Mouse (Mus musculus) heart, adult 9 months (tissue): ENCODE measurements around the gene Miip.
"Not testable (repeated sequence)": the region's sequence is repeated elsewhere in the genome, so short reads cannot be mapped to it uniquely, and the experiment has no call there.

Source experiments
- DNase-seq, 2 experiments: peaks; one replicate each; pipeline ENCODE4 v3.0.0; 2022; ENCODE audit warnings: low spot score in 2 of 2

The Miip gene

DNA sequence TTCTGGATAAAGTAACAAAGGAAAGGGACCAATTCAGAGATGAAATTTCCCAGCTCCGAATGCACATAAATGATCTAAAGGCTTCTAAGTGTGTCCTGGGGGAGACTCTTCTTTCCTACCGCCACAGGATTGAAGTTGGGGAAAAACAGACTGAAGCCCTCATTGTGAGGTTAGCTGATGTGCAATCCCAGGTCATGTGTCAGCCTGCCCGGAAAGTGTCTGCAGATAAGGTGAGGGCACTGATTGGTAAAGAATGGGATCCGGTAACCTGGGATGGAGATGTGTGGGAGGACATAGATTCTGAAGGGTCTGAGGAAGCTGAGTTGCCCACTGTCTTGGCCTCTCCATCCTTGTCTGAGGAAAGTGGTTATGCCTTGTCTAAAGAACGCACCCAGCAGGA lies 622 bp upstream of the Miip start:
- no peak for DNase-seq

DNA sequence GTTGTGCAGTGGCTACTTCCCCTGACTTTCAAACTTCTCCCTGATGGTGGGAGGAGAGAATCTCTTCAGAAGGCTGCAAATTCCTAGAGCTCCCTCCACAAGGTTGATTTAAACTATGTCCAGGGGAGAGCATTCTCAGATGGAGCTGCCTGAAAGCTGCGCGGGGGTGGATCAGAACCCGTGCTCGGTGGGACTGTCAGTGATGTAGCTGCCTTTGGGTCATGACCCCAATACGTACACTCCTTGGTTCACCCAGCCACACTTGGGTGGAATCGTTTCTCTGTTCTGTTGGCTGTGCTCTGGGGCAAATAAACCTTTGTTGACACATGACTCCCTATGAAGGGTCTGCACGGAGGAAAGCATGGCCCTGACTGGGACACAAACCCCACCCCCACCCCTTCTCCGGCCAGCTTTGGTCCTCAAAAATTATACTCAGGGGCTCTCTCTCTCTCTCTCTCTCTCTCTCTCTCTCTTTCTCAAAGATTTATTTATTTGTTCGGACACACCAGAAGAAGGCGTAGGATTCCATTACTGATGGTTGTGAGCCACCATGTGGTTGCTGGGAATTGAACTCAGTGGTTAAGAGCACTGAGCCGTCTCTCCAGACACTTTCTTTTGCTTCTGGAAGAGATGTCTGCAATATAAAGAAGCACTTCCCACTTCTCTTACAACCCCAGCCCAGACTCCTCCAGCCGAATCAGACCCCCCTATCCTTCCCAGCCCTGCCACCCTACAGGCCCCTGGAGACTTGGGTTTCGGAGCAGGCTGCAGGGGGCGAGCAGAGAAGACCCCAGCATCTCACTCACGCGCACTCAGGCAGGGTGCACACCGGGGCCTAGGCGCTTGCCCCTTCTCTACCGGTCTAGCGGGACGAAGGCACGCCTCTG lies 810 bp downstream of the Miip start:
- DNase-seq, result no peak

DNA sequence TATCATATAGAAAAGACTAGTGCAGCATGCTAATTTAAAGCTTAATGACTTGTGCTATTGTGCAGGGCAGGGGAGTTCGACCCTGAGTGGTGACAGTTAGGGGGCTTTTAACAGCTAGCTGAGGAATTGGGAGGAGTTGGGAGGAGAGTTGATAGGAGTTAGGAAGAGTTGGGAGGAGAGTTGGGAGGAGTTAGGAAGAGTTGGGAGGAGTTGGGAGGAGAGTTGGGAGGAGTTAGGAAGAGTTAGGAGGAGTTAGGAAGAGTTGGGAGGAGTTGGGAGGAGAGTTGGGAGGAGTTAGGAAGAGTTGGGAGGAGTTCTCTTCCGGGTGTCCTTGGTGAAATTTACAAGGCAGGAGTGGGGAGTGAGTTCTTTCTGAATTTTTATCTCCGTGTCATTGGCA lies 1.8 kb downstream of the Miip start:
- DNase-seq, result not testable (repeated sequence)

DNA sequence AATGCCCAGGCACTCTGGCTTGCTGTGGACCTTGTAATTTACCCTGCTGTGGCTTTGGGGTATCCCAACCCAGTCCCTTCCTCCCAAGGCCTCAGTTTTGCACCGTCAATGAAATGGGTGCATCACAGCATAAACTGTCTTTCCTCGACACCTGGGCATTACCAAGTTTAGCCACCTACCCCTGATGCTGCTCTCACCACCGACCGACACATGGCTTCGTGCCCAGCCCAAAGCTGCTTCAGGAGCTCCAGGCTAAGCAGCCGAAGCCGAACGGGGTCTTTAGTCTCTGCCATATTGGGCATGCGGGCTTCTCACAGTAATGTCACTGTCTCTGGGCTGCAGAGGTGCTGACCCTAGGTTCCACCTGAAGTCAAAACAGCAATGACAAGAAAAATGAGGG lies 2.6 kb downstream of the Miip start:
- no peak for DNase-seq

DNA sequence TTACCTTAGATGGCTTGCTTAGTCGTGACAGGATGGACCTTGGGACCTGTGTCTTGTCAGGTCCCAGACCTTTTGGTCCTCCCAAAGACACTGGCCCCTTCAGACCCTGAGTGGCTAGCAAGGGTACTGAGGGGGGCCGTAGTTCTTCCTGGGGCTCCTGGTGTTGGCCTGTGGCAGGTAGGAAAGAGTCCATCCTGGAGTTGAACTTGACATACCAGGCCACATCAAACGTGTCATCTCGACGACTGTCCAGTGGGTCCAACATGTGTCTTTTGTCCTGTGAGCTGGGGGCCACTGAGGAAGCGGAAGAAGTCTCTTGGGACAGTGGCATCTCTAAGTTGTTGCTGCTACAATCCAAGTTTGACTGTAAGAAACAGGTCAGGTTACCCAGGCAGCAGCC lies 3.0 kb downstream of the Miip start:
- DNase-seq, result no peak

DNA sequence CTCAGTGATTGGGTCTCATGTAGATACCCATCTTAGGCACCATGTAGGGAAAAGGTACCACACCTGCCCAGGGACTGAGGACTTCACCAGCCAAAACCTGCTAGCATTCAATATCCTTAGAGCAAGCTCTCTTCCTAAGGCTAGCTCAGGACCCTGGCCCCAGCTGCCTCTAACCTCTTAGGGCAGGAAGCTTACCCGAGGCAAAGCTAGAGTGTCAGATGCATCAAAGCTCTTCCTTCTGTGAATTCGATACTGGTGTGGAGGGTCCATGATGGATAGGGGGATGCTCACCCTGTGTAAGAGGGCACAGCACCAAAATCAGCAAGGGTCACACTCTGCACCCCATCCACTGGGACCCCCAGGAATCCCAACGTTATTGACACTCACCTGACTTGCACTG lies 6.6 kb downstream of the Miip start:
- DNase-seq, result no peak

DNA sequence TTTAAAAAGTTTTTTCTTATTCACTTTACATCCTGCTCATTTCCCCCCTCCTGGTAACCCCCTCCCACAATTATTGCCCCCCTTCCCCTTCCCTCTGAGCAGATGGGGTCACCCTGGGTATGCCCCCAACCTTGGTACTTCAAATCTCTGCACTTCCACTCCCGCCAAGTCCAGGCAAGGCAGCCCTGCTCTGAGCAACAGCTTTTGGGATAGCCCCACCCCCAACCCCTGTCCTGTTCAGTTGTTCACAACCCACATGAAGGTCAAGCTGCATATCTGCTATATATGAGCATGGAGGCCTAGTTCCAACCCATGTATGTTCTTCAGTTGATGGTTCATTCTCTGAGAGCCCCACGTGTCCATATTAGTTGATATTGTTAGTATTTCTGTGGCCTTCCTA lies 17.8 kb downstream of the Miip start:
- DNase-seq, result no peak

DNA sequence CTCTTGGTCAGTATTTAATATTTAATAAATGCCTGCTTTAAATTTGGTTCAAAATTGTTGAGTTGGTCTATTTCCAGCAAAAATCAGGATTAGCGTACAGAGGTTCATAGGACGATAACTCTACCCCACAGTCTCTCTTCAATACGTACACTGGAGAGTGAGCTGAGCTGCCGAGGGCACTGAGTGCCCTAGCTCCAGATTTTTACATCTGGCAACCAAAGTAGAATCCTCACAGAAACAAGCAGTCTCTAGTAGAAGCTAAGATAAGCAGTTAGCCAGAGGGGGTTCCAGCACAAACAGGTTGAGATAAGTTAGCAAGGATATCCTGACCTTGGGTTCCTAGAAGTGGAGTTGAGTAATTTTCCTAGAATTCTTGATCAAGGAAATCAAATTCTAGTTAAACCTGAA lies 20.0 kb downstream of the Miip start:
- DNase-seq, result no peak

DNA sequence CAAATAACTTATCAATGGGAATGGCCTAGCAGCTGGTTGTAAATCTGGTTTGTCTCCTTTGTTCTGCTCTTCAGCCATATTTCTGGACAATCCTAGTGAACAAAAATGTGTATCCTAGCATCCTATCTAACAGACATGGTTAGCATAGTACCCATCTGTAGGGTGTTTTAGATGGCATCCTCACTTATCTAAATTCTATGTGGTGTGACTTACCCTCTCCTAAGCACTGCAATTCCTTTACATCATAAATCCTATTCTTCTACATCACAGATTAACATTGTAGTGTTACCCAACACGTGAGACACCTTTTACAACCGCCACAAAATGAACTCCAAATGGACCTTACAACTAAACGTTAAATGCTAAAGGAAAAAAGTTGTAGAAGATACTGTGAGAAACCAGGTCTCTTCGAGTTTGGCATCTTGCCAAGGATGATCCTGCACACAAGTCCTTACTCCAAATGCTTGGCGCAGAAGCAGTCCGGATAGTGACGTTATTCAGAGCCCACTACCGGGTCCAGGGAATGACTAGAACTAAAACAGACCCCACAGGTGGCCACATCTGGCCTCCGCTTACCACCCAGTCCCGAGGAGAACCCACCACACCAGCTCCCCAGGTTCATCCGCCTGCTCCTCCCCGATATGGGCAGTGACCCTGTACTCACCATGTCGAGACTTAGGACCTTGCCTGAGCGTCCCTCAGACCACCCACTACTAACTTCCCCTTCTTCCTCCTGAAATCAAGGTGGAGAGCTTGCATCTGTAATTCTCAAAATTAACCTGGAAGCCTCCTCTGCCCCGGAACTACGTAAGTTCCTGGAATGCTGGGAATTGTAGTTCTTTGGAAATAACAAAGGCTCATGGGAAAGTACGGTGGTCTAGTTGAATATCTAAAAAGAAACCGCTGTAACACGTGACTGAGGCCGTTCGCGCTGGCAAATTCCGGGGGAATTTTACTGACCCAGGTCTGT lies 20.7 kb downstream of the Miip start, which contains the start of gene Zfp933:
TSS of gene Zfp933 (minus strand) at position 753 of the 970 bp plus-strand sequence.
- peak; percentile 87 to 91 for DNase-seq

DNA sequence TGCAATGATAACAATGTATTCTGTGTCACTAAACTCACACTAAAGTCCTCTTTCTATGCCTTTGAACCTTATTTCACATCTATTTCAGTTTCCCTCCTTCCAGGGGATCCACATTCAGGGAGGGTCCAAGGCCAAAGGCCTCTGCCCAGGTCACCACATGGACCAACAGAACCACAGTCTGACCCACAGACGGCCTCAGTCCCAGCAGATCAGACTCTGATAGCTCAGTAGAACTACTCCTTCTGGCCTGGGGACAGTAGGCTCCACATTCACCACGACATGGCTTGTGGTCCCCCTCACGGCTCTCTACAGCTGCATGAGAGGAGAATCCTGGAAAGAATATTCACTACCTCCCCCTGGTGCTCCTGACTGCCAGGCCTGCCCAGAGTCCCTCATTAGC lies 25.7 kb downstream of the Miip start:
- no peak for DNase-seq

DNA sequence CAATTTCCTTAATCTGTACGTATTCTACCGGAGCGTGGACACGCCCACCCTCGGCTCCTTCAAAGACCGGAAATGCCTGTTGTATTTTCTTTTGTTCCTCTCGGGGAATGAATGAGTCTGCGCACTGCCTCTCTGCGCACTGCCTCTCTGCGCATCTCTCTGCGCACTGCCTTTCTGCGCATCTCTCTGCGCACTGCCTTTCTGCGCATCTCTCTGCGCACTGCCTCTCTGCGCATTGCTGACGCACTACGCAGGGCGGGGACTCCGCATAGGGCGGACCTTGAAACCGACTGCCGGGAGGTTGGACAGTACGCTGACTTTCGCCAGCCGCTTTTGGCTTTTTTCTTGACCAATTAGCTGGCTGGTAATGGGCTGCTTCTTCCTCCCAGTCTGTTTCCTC lies 29.3 kb downstream of the Miip start:
- peak in 1 of 2 experiments; percentile 19 for DNase-seq

DNA sequence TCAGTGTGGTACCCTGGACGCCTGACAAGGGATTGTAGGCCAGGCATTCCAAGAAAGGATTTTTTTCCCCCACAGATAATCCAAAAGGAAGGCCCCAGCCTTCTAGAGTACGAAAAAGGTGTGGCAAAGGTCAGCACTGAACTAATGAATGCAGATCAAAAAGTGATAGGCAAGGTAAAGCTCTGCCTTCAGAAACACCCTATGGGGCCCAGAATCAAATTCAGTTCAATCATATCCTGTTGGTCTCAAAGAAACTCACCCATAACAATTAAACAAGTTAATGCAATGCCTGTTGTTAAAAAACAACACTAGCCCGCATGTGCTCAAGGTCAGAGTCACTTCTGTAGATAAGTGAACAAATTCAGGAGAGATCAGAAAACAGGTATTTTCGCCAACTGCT lies 44.2 kb downstream of the Miip start:
- no peak for DNase-seq

DNA sequence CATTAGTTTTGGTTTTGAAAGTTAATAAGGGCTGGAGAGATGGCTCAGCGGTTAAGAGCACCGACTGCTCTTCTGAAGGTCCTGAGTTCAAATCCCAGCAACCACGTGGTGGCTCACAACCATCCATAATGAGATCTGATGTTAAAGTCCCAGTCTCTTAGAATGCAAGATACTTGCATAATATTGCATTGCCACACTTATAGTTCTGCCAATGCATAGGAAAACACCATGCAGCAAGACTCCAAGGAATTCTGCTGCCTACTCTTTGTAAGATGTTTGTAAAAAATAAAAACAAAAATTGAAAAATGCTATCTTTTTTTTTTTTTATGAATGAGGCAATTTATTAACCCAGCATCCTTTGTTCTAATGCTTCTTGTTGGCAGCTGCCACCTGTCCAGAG lies 47.2 kb downstream of the Miip start:
- DNase-seq, result not testable (repeated sequence)

DNA sequence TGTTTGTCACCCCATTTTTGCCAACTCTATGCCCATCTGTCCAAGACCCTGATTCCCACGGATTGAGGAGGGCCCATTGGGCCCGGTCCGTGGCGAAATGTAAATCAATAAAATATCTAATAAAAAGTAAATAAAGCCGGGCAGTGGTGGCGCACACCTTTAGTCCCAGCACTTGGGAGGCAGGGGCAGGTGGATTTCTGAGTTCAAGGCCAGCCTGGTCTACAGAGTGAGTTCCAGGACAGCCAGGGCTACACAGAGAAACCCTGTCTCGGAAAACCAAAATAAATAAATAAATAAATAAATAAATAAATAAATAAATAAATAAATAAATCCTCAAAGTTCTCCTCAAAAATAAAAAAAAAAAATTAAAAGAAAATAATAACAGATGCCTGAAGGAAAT lies 49.0 kb downstream of the Miip start:
- not testable (repeated sequence) for DNase-seq

DNA sequence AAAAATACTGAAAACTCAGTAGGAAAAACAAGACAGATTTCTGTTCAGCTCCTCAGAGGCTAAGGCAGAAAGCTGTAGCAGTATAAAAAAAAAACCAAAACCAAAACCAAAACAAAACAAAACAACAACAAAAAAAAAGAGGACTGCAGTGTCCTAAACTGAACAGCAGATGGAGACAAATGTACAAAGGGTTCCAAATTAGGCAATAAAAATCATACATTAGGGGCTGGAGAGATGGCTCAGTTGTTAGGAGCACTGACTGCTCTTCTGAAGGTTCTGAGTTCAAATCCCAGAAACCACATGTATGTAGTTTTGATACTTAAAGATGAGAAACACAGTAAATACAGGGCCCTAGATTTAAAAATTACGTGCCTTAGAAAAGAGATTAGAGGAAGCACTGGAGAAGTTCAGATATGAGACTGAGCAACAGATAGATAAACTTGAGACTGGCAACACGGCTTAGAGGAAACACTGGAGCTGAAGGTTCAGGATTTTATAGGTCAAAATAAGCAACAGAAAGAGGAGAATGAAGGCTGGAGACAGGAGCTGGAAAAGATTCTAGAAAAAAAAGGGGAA lies 53.9 kb downstream of the Miip start:
- no peak for DNase-seq

DNA sequence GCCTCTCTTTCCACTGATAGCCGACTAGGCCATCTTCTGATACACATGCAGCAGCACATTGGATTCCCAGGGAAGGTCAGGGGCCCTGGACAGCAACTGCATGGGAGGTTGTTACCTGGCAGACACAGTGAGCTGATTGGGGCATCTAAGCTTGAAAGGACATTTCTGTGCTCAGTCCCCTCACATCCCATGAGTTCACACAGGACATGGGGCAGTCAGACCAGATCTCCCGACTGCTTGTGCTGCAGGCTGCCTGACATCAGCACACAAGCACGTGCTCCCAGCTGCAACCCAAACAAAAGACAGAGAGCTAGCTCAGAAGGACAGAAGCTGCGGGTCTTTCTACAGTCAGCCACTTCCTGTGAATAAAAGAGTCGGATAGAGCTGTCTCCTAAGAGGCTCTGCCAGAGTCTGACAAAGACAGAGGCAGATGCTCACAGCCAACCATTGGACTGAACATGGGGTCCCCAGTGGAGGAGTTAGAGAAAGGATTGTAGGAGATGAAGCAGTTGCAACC lies 55.3 kb downstream of the Miip start:
- DNase-seq, result no peak
